In the genomic region with DNA sequence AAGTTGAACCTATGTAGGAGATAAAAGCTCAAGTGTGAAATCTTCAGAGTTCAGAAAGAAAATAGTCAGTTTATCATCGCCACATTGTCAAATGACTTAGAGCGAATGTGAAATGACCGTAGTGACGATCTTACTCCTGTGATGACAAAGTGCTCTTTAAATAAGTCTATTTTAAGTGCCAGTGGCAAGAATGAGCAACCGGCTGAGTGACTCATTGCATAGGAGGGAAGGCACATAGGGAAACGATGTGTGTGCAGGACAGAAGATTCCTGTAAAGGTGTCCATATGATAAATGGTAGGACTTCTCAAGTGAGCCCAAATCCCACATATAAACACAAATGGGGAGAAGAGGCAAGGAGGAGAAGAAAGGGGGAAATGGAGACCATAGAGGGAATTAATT, we compare ENCODE assay signal across 15 mouse cellular contexts.
"Had no signal": no experiment of that assay in that cellular context is flagged by ENCODE, and none has a peak within 500 bp of the region (broad histone marks: within the 10 kb centered on the region; RNA-seq: fewer than 3 reads in every experiment).

No protein-coding gene starts in this region.

- H3K27ac ChIP-seq: kidney, embryonic 15.5 days; limb, embryonic 15.5 days; liver, embryonic 12.5 days; midbrain, embryonic 10.5 days; neural tube, embryonic 13.5 days had no signal

- H3K4me3 ChIP-seq: kidney, embryonic 15.5 days; limb, embryonic 15.5 days; liver, embryonic 12.5 days; midbrain, embryonic 10.5 days; neural tube, embryonic 13.5 days had no signal

- H3K9ac ChIP-seq: kidney, embryonic 15.5 days; limb, embryonic 15.5 days; liver, embryonic 12.5 days; lung, embryonic 14.5 days; neural tube, embryonic 13.5 days had no signal

- H3K36me3 ChIP-seq: kidney, embryonic 15.5 days; limb, embryonic 15.5 days; liver, embryonic 12.5 days; midbrain, embryonic 10.5 days; neural tube, embryonic 13.5 days had no signal

- DNase-seq: kidney, postnatal 14 days; lung, embryonic 14.5 days; lung, postnatal 10 days; lung, postnatal 4 days; midbrain, embryonic 14.5 days; retina, postnatal 1 day; right cerebral cortex, postnatal 4 days; spleen, adult 18-20 months; thymus, adult 18-20 months; thymus, postnatal 14 days had no signal

- H3K9me3 ChIP-seq: kidney, embryonic 15.5 days; limb, embryonic 15.5 days; liver, embryonic 12.5 days; midbrain, embryonic 10.5 days; neural tube, embryonic 13.5 days had no signal

- H3K4me1 ChIP-seq: kidney, embryonic 15.5 days; liver, embryonic 12.5 days; midbrain, embryonic 10.5 days; neural tube, embryonic 13.5 days had no signal

- ATAC-seq: liver, embryonic 12.5 days had no signal

- H3K4me2 ChIP-seq: kidney, embryonic 15.5 days; limb, embryonic 15.5 days; liver, embryonic 12.5 days; lung, embryonic 14.5 days; neural tube, embryonic 13.5 days had no signal

- H3K27me3 ChIP-seq: kidney, embryonic 15.5 days; limb, embryonic 15.5 days; liver, embryonic 12.5 days; neural tube, embryonic 13.5 days had no signal
